25 mouse cellular contexts compared by ENCODE assay signal in the genomic region with DNA sequence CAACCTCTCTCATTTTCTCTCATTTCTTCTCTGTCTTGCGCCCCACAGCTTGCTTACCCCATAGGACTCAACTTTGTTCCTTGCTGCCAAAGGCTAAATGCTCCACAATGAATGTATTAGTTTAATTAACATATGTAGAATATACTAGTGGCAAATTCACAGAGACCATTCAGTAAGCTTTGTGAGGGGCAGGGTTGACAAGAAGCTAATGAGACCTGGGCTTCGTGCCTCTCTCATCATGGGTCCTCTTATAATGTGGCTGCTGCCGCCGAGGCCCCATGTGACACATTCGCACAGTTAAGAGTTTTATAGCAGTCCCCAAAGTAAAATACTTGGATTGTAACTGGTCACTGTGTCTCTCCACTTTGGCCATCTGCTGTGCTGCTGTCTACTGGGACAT. TPM values are rescaled to one million over a fixed set of nuclear protein-coding genes. Genes with fewer than 3 reads are reported as not detected.
DNase-seq lines count a peak whose midpoint lies in the region; ATAC-seq lines count a peak whose summit lies in the region.
"Had no signal": no experiment of that assay in that cellular context is flagged by ENCODE, and none has a peak within 500 bp of the region (broad histone marks: within the 10 kb centered on the region; RNA-seq: fewer than 3 reads in every experiment).

No protein-coding gene starts in this region.

- H3K27me3 ChIP-seq in forebrain, embryonic 13.5 days: no peaks in the 10 kb centered on the region
- no peaks in the 10 kb centered on the region for H3K27me3 ChIP-seq in forebrain, embryonic 10.5 days (ENCODE audit: poor library complexity, severe bottlenecking)
- no peaks in the 10 kb centered on the region for H3K27me3 ChIP-seq in forebrain, embryonic 15.5 days
- no peaks in the 10 kb centered on the region for H3K27me3 ChIP-seq in forebrain, embryonic 12.5 days
- H3K27me3 ChIP-seq: CH12.LX; embryonic facial prominence, embryonic 13.5 days; embryonic facial prominence, embryonic 15.5 days; Patski had no signal

- H3K4me1 ChIP-seq in forebrain, embryonic 13.5 days: peaks cover 11% of the 10 kb centered on the region; the same call in 1 of the 2 replicates
- peaks cover 8% of the 10 kb centered on the region; the same call in 1 of the 2 replicates for H3K4me1 ChIP-seq in forebrain, embryonic 10.5 days
- peaks cover 6% of the 10 kb centered on the region; the same call in 1 of the 2 replicates for H3K4me1 ChIP-seq in forebrain, embryonic 15.5 days
- no peaks in the 10 kb centered on the region; the same call in 1 of the 2 replicates for H3K4me1 ChIP-seq in forebrain, embryonic 12.5 days
- H3K4me1 ChIP-seq: embryonic facial prominence, embryonic 13.5 days had no signal

- ATAC-seq in forebrain, embryonic 13.5 days: peak; percentile 80
- peak; percentile 76 for ATAC-seq in forebrain, embryonic 15.5 days (replicated peaks)
- no peak; the same call in 1 of the 2 replicates for ATAC-seq in forebrain, embryonic 12.5 days (ENCODE audit: low FRiP score)
- ATAC-seq: activated CD4-positive, CD25-positive, alpha-beta regulatory T cell, adult 4 months; CD4-positive, CD25-positive, alpha-beta regulatory T cell, adult 4 months; Patski had no signal

- H3K27ac ChIP-seq in forebrain, embryonic 13.5 days: no peak overlapping the region
- no peak overlapping the region for H3K27ac ChIP-seq in forebrain, embryonic 10.5 days
- no peak overlapping the region for H3K27ac ChIP-seq in forebrain, embryonic 15.5 days (replicated peaks)
- H3K27ac ChIP-seq in forebrain, embryonic 12.5 days: no peak overlapping the region
- H3K27ac ChIP-seq: embryonic facial prominence, embryonic 13.5 days; embryonic facial prominence, embryonic 15.5 days had no signal

- no peak overlapping the region for H3K4me2 ChIP-seq in forebrain, embryonic 13.5 days
- H3K4me2 ChIP-seq in forebrain, embryonic 15.5 days (replicated peaks): no peak overlapping the region
- H3K4me2 ChIP-seq in forebrain, embryonic 12.5 days: no peak overlapping the region
- H3K4me2 ChIP-seq: embryonic facial prominence, embryonic 13.5 days; embryonic facial prominence, embryonic 15.5 days had no signal

- no peak overlapping the region for H3K4me3 ChIP-seq in forebrain, embryonic 13.5 days
- H3K4me3 ChIP-seq in forebrain, embryonic 10.5 days: no peak overlapping the region
- H3K4me3 ChIP-seq in forebrain, embryonic 15.5 days: no peak overlapping the region
- H3K4me3 ChIP-seq in forebrain, embryonic 12.5 days (replicated peaks): no peak overlapping the region
- H3K4me3 ChIP-seq: embryonic facial prominence, embryonic 13.5 days; embryonic facial prominence, embryonic 15.5 days; erythroblast, embryonic 14.5 days had no signal

- no peak overlapping the region for H3K9ac ChIP-seq in forebrain, embryonic 13.5 days
- no peak overlapping the region for H3K9ac ChIP-seq in forebrain, embryonic 15.5 days (replicated peaks)
- H3K9ac ChIP-seq in forebrain, embryonic 12.5 days: no peak overlapping the region
- H3K9ac ChIP-seq: embryonic facial prominence, embryonic 13.5 days; embryonic facial prominence, embryonic 15.5 days had no signal

- WGBS in forebrain, embryonic 13.5 days: 40% methylated on average over 5 of the region's 5 CpGs
- WGBS in forebrain, embryonic 10.5 days: 83% methylated on average over 5 of the region's 5 CpGs
- 42% methylated on average over 5 of the region's 5 CpGs for WGBS in forebrain, embryonic 15.5 days
- 71% methylated on average over 5 of the region's 5 CpGs for WGBS in forebrain, embryonic 12.5 days

- no peaks in the 10 kb centered on the region for H3K36me3 ChIP-seq in forebrain, embryonic 13.5 days (ENCODE audit: poor library complexity, severe bottlenecking)
- H3K36me3 ChIP-seq in forebrain, embryonic 10.5 days (replicated peaks): no peaks in the 10 kb centered on the region
- H3K36me3 ChIP-seq in forebrain, embryonic 15.5 days: no peaks in the 10 kb centered on the region
- no peaks in the 10 kb centered on the region for H3K36me3 ChIP-seq in forebrain, embryonic 12.5 days (replicated peaks)
- H3K36me3 ChIP-seq: embryonic facial prominence, embryonic 13.5 days; embryonic facial prominence, embryonic 15.5 days; G1E had no signal

- no peak for DNase-seq in forebrain, embryonic 10.5 days (ENCODE audit: extremely low spot score, low spot score)
- DNase-seq in heart, adult 11 months: peak; percentile 35
- DNase-seq in heart, adult 9 months (ENCODE audit: low spot score in 2 of 2): no peak
- DNase-seq: adrenal gland, adult 8-10 months; adrenal gland, postnatal 14 days; adrenal gland, postnatal 36 days; B cell, adult 2 months; cerebellum, adult 11 months; cerebellum, adult 18-20 months; cerebellum, adult 8-10 months; cerebellum, adult 9-11 months; cerebellum, postnatal 14 days; cerebellum, postnatal 36 days; embryo, embryonic 11 days had no signal

- H3K9me3 ChIP-seq in forebrain, embryonic 13.5 days (replicated peaks): no peaks in the 10 kb centered on the region
- H3K9me3 ChIP-seq in forebrain, embryonic 10.5 days: no peaks in the 10 kb centered on the region
- no peaks in the 10 kb centered on the region for H3K9me3 ChIP-seq in forebrain, embryonic 15.5 days
- H3K9me3 ChIP-seq in forebrain, embryonic 12.5 days: no peaks in the 10 kb centered on the region
- H3K9me3 ChIP-seq: embryonic facial prominence, embryonic 13.5 days; embryonic facial prominence, embryonic 15.5 days; G1E had no signal

RNA-seq across cellular contexts. Expression of gene Tspan5, which starts 25.0 kb away (rescaled TPM):
- 60.2 and 62.7 TPM in 2 replicates for polyA plus RNA-seq in forebrain, embryonic 13.5 days (2015; fragmentation: Nextera tagmentation; extraction: Ambion mirVana)
- polyA plus RNA-seq in forebrain, embryonic 10.5 days (2016; fragmentation: Nextera tagmentation; extraction: Ambion mirVana): 25.3 and 25.7 TPM in 2 replicates
- polyA plus RNA-seq in forebrain, embryonic 15.5 days (2015; fragmentation: Nextera tagmentation; extraction: Ambion mirVana): 89.1 and 104 TPM in 2 replicates
- polyA plus RNA-seq in forebrain, embryonic 12.5 days (2016; fragmentation: Nextera tagmentation; extraction: Ambion mirVana): 61.5 and 62.4 TPM in 2 replicates
- polyA plus RNA-seq: G1E had no signal
